ENCODE assay signal across 31 mouse cellular contexts in genomic region chr3:94691694-94692093, GRCm38 (mm10). TPM values are rescaled to one million over a fixed set of nuclear protein-coding genes. Genes with fewer than 3 reads are reported as not detected.
"Had no signal": no experiment of that assay in that cellular context is flagged by ENCODE, and none has a peak within 500 bp of the region (broad histone marks: within the 10 kb centered on the region; RNA-seq: fewer than 3 reads in every experiment).

No protein-coding gene starts in this region.

RNA-seq across cellular contexts. Expression of gene Selenbp2, which starts 1.7 kb away (rescaled TPM):
- total RNA-seq: granulocyte monocyte progenitor cell, adult 5-6 weeks had no signal
- polyA plus RNA-seq: cortical plate, adult 2 months; embryonic facial prominence, embryonic 10.5 days; embryonic facial prominence, embryonic 11.5 days; embryonic facial prominence, embryonic 12.5 days; forebrain, embryonic 10.5 days; forebrain, embryonic 11.5 days; forebrain, embryonic 13.5 days; forebrain, embryonic 14.5 days; forebrain, embryonic 16.5 days; frontal cortex, adult 2 months had no signal

RNA-seq across cellular contexts. Expression of gene Gm10972, which starts 48.8 kb away (rescaled TPM):
- total RNA-seq: common myeloid progenitor, adult 5-6 weeks; forebrain, postnatal 0 days; gastrocnemius, adult 18-20 months; gastrocnemius, adult 2 months; gastrocnemius, adult 8-10 months; gastrocnemius, postnatal 10 days; gastrocnemius, postnatal 14 days; gastrocnemius, postnatal 25 days; gastrocnemius, postnatal 36 days; gastrocnemius, postnatal 4 days; granulocyte monocyte progenitor cell, adult 5-6 weeks; heart, adult 18-20 months; heart, adult 2 months; heart, adult 8-10 months had no signal
- polyA plus RNA-seq: cortical plate, adult 2 months; embryonic facial prominence, embryonic 10.5 days; embryonic facial prominence, embryonic 11.5 days; embryonic facial prominence, embryonic 12.5 days; embryonic facial prominence, embryonic 13.5 days; embryonic facial prominence, embryonic 14.5 days; embryonic facial prominence, embryonic 15.5 days; erythroblast, embryonic 14.5 days; forebrain, embryonic 10.5 days; forebrain, embryonic 11.5 days; forebrain, embryonic 12.5 days; forebrain, embryonic 13.5 days; forebrain, embryonic 14.5 days; forebrain, embryonic 15.5 days; forebrain, embryonic 16.5 days; forebrain, postnatal 0 days; frontal cortex, adult 2 months; gonadal fat pad, adult 2 months; heart, adult 2 months had no signal
